Mouse (Mus musculus) cerebral cortex, adult 2 months (tissue): Measurements from ENCODE around the gene Safb2.

ENCODE experiments used
- WGBS: fragments of 180-500 bp; shearing (Covaris S2); methylation state at CpG from one replicate; pipeline ENCODE4 v1.1.7; 2018; 5-methylcytosine and 5-hydroxymethylcytosine counted together

Safb2 gene

DNA sequence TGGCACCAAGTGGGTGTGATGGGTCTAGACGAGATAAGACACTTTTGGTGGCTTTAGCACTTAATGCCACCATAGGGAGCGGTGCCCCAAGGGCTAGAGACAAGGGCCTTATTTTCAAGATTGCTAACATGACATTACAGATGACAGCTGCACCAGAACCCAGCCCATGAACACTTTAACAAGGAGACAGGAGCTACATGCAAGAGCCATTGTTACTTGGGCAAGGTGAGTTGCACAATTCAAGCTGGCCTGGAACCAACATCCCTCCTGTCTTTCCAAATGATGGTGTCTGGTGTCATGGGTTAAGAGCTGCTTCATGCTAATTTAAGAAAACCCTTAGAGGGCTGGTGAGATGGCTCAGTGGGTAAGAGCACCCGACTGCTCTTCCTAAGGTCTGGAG lies 25.0 kb downstream of the Safb2 start:
- WGBS: 72% methylated on average over 3 of the region's 3 CpGs

DNA sequence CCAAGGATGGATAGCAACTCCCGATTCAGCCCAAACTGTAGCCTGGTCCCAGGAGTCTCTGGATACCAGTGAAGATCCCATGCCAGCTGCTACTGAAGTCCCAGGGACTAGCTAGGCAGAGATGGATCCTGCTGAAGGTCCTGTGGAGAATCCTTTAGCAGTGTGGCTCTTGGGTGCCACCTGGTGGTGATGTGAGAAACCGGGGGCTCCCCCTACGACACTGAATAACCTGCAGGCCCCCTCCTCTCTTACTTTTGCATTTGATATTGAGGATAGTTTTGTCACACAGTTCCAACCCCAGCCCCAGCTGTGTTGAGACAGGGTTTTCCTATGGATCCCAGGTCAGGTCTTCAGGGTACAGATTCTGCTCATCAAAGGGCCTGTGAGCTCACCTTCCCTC lies 25.9 kb downstream of the Safb2 start:
- 7% methylated on average over 3 of the region's 3 CpGs for WGBS

DNA sequence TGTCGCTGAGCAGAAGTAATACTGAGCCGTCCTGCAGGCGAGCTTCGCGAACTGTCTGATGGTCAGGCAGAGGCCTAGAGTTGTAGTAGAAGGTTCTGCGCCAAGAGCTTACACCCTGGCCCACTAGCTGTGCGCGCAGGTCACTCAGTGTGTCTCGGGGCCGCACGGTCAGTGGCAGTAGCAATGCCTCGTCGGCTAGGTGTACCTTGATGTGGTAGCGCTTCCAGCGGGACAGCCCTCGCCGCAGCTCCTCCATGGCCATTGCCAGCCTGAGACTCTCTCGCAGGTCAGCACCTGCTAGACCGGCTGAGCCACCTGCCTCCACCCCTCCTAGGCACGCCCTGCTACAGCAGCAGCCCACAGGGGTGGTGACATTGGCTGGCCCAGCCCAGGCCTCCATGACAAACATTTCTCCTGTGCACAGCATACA lies 30.2 kb downstream of the Safb2 start, which contains the start of gene Gm20219:
Gm20219 (minus strand) TSS at position 266 of the 430 bp plus-strand sequence.
- WGBS: 95% methylated on average over 20 of the region's 20 CpGs

DNA sequence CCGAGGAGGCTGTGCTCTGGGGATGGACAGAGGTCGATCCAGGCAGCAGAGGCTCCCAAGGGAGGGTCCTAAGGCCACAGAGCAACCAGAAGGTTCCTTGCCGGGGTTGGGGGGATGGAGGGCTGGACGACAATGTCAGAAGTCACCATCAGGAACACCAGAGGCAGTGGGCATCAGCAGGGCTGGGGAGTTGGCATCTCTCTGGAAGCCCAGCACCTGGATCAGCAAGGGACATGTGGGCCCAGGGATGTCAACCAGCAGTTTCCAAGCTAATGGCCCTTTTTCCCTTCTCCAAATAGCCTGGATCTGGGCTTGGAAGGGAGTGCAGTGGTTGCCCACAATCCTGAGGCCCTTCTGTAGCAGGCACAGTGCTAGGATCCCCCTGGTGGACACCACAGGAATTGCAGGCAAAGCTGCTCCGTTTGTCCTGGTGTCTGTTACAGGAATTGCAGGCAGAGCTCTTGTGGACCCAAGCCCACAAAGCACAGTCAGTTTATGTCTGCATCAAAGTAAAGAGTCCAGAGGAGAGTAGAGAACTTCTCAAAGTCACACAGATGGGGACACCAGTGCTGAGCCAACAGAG lies 31.5 kb downstream of the Safb2 start:
- 49% methylated on average over 5 of the region's 5 CpGs for WGBS

DNA sequence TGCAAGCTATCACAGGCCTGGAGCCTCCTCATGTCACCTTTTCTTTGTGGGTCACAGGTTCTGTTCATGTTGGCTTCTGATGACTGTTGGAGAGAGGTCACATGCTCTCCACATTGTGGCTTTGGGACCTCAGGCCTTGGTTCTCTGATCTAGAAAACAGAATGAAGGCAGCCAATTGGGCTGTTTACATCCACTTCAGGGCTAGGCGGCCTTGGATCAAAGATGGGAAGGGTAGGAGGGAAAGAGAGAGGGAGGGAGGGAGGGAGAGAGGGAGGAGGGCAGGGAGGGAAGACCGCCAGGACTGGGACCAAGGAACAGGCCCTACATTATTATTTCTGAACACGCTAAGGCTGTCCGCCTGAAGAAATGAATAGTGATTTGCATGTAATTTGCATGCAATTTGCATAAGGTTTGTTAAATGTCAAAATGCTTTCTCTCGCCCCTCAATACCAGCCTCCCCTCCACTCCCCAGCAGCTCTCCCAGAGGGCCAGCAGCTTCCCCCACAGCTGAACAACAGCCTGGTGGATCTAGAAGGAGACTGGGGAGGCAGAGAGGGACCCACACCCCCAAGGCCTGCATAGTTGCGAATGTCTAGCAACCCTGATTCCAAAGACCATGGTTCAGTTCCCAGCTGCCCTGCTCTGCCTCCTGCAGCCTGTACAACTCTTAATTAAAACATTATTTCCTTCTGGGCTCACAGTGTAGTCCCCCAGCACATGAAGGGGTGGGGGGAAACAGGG lies 32.4 kb downstream of the Safb2 start:
- 44% methylated on average over 6 of the region's 6 CpGs for WGBS

DNA sequence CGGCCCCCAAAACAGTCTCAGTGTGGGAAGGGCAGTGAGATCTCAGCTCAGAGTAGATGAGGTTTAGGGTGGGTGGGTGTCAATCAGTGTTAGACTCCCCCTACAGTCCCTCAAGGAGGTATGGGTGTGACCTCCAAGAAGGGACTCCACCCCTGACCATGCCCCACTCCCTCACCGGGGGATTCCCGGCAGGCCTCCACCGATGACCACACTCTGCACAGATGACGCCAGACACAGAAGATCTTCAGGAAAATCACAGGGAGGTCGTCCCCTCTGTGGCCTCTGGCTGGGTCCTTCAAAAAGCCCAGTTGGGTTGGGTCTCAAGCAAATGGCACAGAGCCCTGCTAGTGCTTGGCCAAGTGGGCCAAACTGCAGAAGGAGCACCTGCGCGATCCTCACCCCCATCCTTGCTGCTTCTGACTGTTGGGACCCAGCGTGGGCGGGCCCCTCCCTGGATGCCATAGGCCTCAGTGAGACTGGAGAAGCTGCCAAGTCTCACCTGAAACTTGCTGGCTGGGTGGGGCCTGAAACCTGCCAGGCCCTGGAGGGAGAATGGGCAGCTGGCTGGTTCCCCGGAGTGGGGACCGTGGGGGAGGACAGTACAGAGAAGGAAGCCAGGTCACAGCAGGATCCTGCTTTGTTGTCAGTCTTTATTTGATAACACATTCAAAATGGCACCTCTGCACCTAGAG lies 33.5 kb downstream of the Safb2 start:
- 73% methylated on average over 12 of the region's 12 CpGs for WGBS

DNA sequence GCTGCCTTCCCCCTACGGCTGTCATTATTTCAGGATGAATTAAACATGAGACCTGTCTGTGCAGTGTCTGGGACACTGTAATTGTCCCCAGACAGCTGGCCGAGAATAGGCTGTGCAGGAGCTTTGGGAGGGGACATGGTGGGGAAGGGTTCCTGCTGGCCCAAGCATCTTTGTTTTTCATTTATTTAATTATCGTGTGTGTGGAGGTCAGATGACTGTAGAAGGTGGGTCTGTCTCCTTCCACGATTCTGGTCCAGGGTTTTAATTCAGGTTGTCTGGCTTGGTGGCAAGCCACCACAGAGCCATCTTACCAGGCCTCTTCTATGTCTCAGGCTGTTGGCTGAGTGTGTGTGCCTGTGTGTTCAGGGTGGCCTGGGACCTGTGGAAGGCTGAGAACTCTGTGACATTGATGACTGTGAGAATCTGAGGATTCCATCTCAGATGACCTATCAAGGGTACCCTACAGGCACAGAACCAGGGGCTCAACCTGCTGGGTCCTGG lies 35.7 kb downstream of the Safb2 start:
- 61% methylated on average over 4 of the region's 4 CpGs for WGBS

DNA sequence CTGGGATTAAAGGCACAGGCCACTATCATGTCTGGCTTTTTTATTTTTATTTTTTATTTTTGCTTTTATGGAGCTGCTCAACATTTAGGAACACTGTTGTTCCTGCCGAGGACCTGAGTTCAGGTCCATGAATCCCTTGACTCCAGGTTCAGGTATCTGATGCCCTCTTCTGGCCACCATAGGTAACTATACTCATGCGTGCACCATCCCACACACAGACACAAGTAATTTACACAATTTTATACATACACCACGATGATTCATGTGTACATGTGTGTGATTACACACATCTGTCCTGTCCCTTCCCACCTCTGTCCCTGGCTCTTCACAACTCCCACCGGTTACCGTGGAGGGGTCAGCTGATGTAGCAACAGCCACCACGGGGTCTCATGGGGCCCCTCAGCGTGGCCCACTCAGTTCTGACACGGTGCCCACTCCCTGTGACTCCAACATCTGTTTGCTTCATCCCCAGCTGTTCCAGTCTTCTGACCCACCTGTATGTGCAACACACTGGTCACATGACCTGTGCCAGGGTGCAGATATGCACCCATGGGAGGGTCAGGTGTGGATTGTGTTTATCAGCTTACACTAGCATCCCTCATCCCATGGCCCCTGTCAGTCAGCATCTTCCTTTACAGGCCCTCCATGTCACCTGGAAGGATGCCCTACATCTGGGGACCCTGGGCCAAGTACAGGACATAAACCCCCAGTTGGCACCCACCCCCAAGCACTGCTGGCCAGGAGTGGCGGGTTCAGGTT lies 36.4 kb downstream of the Safb2 start:
- 78% methylated on average over 9 of the region's 9 CpGs for WGBS

DNA sequence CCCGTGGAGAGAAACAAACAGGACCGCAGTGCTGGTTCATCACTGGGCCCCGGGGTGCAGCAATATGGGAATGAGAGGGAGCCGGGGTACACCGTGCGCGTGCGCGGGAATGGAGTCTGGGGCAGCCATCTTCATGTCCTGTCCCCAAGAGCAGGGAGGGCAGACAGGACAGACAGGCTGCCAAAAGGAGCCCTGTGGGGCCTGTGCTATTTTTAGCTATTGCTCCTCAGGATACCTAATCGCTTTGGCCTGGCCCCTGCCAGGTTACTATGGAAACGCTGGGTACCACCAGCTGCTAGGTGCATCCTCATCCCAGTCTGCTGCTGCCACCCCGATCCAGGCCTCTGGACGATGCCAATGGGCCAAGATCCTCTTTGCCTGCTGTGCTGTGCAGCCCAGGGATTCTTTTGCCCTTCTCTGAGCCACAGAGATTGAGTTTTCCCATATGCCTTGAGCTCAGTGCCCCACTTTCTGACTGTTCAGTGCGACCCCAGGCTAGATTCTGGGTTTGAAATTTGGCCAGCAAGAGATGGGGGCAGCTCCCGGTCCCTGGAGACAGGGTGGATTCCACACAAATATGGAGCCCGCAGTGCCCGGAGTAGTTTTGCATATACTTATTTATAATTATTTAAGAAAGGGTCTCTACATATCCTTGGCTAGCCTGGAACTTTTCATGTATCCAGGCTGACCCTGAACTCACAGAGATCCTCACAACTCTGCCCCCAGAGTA lies 37.1 kb downstream of the Safb2 start:
- WGBS: 62% methylated on average over 17 of the region's 17 CpGs

DNA sequence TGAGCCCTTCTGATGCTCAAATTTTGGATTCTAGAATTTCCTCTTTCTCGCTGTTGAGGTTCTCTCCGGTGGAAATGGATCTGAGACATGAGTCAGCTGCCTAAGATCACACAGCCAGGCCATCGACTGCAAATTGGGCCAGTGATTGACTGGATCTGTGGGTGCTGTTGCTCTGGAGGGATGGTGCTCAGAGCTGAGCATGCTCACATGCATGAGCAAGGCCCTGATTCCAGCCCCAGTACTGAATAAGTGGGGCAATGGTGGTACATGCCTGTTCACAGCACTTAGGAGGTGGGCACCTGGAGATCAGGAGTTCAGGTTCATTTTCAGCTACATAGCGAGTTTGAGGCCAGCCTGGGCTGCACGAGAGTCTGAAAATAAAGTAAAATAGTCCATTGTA lies 37.8 kb downstream of the Safb2 start:
- WGBS: 80% methylated on average over 5 of the region's 5 CpGs

DNA sequence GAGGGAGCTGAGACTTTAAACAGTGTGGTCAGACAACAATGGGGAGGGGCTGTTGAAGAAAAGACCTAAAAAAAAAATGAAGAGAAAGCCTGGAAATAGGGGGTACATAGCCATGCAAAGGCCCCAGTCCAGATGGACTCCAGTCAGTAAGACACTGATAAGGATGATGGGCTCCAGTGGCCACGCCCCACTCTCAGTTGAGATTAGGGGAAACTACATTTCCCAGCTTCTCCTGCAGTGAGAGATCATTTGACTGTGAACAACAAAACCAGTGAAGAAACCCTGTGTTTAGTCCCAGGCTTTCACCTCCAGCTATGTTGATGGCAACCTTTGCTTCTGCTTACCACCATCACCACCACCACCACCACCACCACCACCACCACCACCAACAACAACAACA lies 38.4 kb downstream of the Safb2 start:
- 94% methylated on average over 1 of the region's 1 CpGs for WGBS

DNA sequence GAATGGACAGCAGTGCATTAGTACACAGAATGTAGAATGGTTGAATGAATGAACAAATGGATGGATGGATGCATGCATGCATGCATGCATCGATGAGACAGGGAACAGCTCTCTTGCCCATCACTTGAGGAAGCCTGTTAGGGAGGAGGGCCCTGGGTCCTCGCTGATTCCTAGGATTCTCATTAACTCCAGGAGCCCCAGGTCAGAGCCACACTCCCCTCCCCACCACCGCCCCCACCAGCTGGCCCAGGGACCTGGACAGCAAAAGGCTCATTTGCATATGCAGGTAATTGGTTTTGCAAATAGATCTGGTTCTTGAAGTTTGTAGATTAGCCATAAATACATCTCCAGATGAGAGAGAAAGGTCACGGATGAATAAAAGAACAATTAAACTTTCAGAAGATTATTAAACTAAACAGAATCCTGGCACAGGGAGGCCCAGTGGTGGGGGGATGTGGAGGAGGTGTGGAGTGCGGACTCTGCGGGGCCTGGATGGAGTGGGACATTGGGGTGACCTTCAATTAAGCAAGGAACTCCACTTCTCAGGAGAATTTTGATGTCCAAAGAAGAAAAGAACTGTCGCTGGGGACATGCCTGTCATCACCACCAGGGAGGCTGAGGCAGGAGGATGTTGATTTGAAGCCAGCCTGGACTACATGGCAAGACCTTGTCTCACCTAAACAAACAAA lies 39.5 kb downstream of the Safb2 start:
- 95% methylated on average over 7 of the region's 7 CpGs for WGBS

DNA sequence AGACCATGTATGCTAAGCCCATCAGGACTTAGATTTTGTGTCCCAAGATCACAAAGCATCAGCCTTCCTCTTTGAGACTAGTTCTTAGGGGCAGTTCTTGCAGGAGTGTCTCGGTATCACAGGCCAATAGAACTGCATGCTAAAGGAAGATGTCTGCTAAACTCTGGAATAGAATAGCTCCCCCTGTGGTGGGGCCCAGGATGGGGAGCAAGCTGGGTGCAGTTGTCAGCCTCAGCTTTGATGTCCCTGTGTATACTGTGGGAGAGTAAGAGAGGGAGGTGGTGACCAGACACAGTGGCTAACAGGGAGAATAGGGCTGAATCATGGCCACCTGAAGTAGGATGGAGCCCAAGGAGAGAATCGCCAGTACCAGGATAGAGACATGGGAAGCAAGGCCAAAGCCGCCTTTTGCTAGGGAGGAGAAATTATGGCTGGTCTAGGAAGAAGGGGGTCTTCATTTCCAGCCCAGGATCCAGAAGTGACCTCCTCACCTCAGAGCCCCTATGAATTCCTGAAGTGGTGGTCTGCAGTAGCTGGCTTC lies 40.6 kb downstream of the Safb2 start:
- 94% methylated on average over 3 of the region's 3 CpGs for WGBS

DNA sequence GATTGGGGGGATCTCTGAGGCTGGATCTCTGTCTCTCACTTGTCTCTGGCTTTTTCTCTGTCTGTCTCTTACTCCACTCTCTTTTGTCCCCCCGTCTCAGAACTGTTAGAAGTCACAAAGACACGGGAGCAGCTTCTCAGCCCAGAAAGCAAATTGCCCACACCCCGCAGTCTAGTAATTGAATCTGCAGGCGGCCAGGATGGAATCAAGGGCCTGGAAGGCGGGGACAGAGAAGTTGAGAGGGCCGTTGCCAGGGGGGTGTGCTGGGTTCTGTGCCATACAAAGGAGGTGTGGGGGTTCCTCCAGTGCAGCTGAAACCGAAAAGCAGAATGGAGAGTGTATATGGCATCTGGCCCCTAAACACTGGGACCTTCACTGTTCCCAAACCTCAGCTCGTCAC lies 41.6 kb downstream of the Safb2 start:
- WGBS: 46% methylated on average over 8 of the region's 8 CpGs

DNA sequence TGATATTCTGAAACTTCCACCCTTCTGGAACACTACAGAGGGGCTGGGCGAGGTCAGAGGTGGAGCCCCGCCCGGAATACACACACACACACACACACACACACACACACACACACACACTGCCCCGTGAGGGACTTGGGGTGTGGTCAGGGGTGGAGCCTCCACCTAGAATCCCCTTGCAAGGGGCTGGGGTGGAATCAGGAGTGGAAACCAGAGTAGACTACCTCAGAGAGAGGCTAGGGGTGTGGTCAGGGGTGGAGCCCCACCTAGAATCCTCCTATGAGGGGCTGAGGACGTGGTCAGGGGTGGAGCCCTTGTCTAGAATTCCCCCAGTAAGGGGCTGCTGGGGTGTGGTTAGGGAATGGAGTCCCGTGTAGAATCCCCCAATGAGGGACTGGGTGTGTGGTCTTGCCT lies 43.8 kb downstream of the Safb2 start:
- 68% methylated on average over 6 of the region's 6 CpGs for WGBS

DNA sequence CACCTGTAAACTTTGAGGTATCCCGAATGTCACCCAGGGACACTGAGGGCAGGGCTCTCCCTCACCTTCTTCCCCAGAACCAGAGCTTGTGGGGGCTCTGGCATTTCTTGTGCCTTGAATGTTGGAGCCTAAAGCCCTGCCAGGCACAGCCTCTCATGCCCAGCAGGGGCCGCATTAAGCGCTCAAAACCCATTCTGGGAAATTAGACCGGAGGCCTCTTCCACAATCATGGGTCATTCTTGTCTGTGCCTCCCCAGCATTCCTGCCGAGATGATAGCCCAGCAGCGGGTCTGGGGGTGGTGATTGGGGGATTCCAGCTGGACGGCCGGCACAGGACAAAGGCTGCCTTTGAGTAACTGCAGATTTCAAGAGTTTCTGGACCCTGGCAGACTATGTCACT lies 46.5 kb downstream of the Safb2 start:
- WGBS: 45% methylated on average over 8 of the region's 8 CpGs

DNA sequence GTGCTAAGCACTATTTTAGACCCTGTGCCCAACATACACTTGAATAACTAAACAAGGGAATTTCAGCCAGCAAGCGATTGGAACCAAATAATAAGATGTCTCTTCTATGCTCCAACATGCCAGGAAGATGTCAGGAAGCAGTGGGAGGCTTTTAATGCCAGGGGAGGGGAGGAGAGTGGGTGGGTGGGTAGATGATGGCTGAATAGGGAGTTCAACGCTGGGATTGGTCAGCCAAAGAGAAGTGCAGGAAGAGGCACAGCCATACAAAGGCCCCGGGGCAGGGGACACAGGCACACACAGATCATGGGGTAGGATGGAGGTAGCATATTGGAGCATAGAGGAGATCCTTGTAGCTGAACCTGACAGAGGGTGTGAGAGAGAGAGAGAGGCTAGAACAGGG lies 47.5 kb downstream of the Safb2 start:
- WGBS: 53% methylated on average over 3 of the region's 3 CpGs

DNA sequence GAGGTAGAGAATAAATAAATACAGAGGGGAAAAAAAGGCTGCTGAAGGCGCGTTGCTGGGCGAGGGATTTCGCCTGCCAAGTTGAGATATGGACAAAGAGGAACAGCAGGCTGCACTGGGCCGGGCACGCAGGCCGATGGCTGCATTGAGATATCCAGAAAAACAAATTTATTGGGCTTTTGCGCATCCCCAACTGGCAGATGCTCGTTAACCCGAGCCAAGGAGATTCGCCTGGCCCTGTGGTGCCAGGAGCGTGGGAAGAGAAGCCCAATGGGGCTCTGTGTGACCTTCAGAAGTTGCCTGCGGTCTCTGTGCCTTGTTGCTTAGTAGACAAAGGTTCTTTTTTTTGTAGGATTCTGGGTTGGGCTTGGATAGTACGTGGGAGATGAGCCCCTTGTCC lies 48.2 kb downstream of the Safb2 start:
- 43% methylated on average over 14 of the region's 14 CpGs for WGBS

DNA sequence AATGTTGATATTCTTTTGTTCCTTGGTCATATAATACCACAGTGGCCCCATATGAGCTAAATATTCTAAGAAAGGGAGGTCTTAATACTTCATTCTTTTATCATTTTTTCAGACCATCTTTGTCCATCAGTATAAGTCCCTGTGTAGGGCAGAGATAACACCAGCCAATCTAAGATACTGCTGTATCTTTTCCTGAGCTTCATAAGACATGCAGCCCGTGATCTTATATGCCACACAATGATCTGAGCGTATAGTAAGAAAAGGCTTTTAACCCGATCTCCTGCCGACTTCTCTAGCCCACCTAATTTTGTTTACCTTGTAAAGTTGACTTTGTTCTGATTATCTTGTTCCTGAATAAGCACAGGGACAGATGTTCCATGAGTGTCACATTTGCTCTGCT lies 59.4 kb downstream of the Safb2 start:
- 87% methylated on average over 4 of the region's 4 CpGs for WGBS

DNA sequence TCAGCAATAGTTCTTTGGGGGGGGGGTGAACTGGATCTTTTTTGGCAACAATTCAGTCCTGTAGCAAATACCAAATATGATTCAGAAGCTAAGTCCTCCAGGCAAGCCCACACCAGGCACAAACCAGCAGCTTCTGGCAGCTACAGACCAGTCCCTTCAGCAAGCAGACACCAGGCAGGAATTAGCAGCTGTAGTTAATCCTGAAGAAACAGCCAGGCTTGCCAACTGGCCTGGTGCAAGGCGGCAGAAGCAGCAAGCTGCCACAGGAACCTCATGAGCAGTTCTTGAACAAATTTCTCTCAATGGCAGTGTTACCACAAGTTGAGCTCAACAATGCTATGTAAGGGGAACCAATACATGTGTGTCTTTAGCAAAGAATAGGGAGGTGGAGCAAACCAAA lies 61.6 kb downstream of the Safb2 start:
- WGBS: 47% methylated on average over 1 of the region's 1 CpGs
